Mouse (Mus musculus) B cell, adult 67 days (primary cell): ENCODE data around the gene Gm13695. TPM values are rescaled to one million over a fixed set of nuclear protein-coding genes. Genes with fewer than 3 reads are reported as not detected.

Experiments
- total RNA-seq, 2 experiments: library from RNA; stranded (reverse); gene quantifications; 4 replicates each; pipeline ENCODE4 v1.2.4; 2023

Gm13695 gene
- total RNA-seq = not detected

GRCm38 (mm10) chr2:83967013-83967412, at the start of gene Gm13695:
TSS of gene Gm13695 (plus strand) at chr2:83967313.

GRCm38 (mm10) chr2:83940931-83941361, 26.2 kb upstream of the Gm13695 start, which contains the start of gene Zswim2:
TSS of gene Zswim2 (minus strand) at chr2:83941228.

GRCm38 (mm10) chr2:83955393-83955792, 11.7 kb upstream of the Gm13695 start, which contains the start of gene Gm13698:
TSS of gene Gm13698 (plus strand) at chr2:83955693.

DNA sequence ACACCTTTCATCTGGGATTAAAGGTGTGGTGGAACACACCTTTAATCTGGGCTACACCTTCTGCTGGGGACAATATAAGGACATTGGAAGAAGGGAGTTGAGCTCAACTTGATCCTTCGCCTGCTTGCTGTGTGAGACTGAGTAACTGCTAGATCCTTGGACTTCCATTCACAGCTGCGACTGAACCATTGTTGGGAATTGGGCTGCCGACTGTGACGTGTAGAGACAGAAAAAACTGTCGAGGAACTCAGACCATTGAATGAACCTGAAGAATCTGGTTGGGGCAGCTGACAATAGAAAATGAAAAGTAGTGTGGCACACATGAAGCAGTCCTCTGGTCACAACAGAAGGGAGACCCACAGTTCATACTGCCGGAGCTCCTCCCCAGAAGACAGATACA, 5.9 kb upstream of the Gm13695 start, which contains the start of gene Gm13693:
Gm13693 (plus strand) TSS at position 301 of the 400 bp plus-strand sequence.

DNA sequence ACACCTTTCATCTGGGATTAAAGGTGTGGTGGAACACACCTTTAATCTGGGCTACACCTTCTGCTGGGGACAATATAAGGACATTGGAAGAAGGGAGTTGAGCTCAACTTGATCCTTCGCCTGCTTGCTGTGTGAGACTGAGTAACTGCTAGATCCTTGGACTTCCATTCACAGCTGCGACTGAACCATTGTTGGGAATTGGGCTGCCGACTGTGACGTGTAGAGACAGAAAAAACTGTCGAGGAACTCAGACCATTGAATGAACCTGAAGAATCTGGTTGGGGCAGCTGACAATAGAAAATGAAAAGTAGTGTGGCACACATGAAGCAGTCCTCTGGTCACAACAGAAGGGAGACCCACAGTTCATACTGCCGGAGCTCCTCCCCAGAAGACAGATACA, 5.7 kb downstream of the Gm13695 start, which contains the start of gene Gm13696:
Gm13696 (plus strand) TSS at position 301 of the 400 bp plus-strand sequence.

GRCm38 (mm10) chr2:83978633-83979032, 11.5 kb downstream of the Gm13695 start, which contains the start of gene Gm13694:
TSS of gene Gm13694 (plus strand) at chr2:83978933.

GRCm38 (mm10) chr2:83984443-83984842, 17.3 kb downstream of the Gm13695 start, which contains the start of gene Gm13697:
TSS of gene Gm13697 (plus strand) at chr2:83984743.

GRCm38 (mm10) chr2:83990253-83990652, 23.1 kb downstream of the Gm13695 start, which contains the start of gene Gm13691:
TSS of gene Gm13691 (plus strand) at chr2:83990553.

Other genes with a start within 250 kb of the Gm13695 start
- 10 to 100 TPM; 56.0 to 63.1 TPM for gene Itgav, start 242.9 kb upstream of the Gm13695 start, total RNA-seq
- under 1 TPM; 0.09 to 0.17 TPM for gene Fam171b, start 154.7 kb upstream of the Gm13695 start, total RNA-seq
- gene Zswim2, start 26.1 kb upstream of the Gm13695 start, total RNA-seq = not detected
- 1 to 10 TPM; 3.4 to 4.0 TPM for gene Gm13698, start 11.6 kb upstream of the Gm13695 start, total RNA-seq
- 1 to 10 TPM; 3.4 to 4.0 TPM for gene Gm13693, start 5.8 kb upstream of the Gm13695 start, total RNA-seq
- gene Gm13696, start 5.8 kb downstream of the Gm13695 start, total RNA-seq = 1 to 10 TPM; 3.4 to 4.0 TPM
- 1 to 10 TPM; 3.4 to 4.0 TPM for gene Gm13694, start 11.6 kb downstream of the Gm13695 start, total RNA-seq
- 1 to 10 TPM; 3.4 to 4.0 TPM for gene Gm13697, start 17.4 kb downstream of the Gm13695 start, total RNA-seq
- gene Gm13691, start 23.2 kb downstream of the Gm13695 start, total RNA-seq = 1 to 10 TPM; 3.4 to 4.0 TPM